In genomic region chr1:132899626-132900025, GRCm38 (mm10) we compare ENCODE assay signal across 27 mouse cellular contexts. TPM values are rescaled to one million over a fixed set of nuclear protein-coding genes. Genes with fewer than 3 reads are reported as not detected.
A peak's percentile ranks its signal among the peaks of the same experiment; 100 is the strongest.
DNase-seq lines count a peak whose midpoint lies in the region; ATAC-seq and TF ChIP-seq lines count a peak whose summit lies in the region.
"Had no signal": no experiment of that assay in that cellular context is flagged by ENCODE, and none has a peak within 500 bp of the region (broad histone marks: within the 10 kb centered on the region; RNA-seq: fewer than 3 reads in every experiment).

No protein-coding gene starts in this region.

- peaks cover 9% of the 10 kb centered on the region; the same call in 1 of the 2 replicates for H3K4me1 ChIP-seq in forebrain, postnatal 0 days (ENCODE audit: insufficient read depth)
- peaks cover 34% of the 10 kb centered on the region for H3K4me1 ChIP-seq in forebrain, embryonic 12.5 days
- peaks cover 42% of the 10 kb centered on the region for H3K4me1 ChIP-seq in midbrain, embryonic 13.5 days (replicated peaks)
- peaks cover 16% of the 10 kb centered on the region for H3K4me1 ChIP-seq in midbrain, embryonic 10.5 days
- H3K4me1 ChIP-seq in neural tube, embryonic 15.5 days: peaks cover 25% of the 10 kb centered on the region
- H3K4me1 ChIP-seq: embryonic facial prominence, embryonic 13.5 days; lung, embryonic 15.5 days had no signal

- H3K9me3 ChIP-seq in forebrain, postnatal 0 days (ENCODE audit: low read length): no peaks in the 10 kb centered on the region
- no peaks in the 10 kb centered on the region for H3K9me3 ChIP-seq in forebrain, embryonic 12.5 days
- H3K9me3 ChIP-seq in midbrain, embryonic 13.5 days: no peaks in the 10 kb centered on the region
- H3K9me3 ChIP-seq in midbrain, embryonic 10.5 days (replicated peaks): no peaks in the 10 kb centered on the region
- no peaks in the 10 kb centered on the region for H3K9me3 ChIP-seq in neural tube, embryonic 15.5 days (replicated peaks)
- H3K9me3 ChIP-seq: embryonic facial prominence, embryonic 13.5 days; limb, embryonic 13.5 days; lung, embryonic 15.5 days; midbrain, embryonic 12.5 days had no signal

- no peaks in the 10 kb centered on the region for H3K27me3 ChIP-seq in forebrain, postnatal 0 days (ENCODE audit: insufficient read depth, low read length)
- H3K27me3 ChIP-seq in forebrain, embryonic 12.5 days: no peaks in the 10 kb centered on the region
- no peaks in the 10 kb centered on the region for H3K27me3 ChIP-seq in midbrain, embryonic 13.5 days
- no peaks in the 10 kb centered on the region for H3K27me3 ChIP-seq in midbrain, embryonic 10.5 days (ENCODE audit: low read depth, poor library complexity, severe bottlenecking)
- no peaks in the 10 kb centered on the region for H3K27me3 ChIP-seq in neural tube, embryonic 15.5 days (replicated peaks)
- H3K27me3 ChIP-seq: lung, embryonic 15.5 days; midbrain, embryonic 12.5 days had no signal

- H3K4me3 ChIP-seq in forebrain, postnatal 0 days (ENCODE audit: low read depth, low read length): no peak overlapping the region
- H3K4me3 ChIP-seq in forebrain, embryonic 12.5 days (replicated peaks): no peak overlapping the region
- no peak overlapping the region for H3K4me3 ChIP-seq in midbrain, embryonic 13.5 days (replicated peaks)
- no peak overlapping the region for H3K4me3 ChIP-seq in midbrain, embryonic 10.5 days
- no peak overlapping the region for H3K4me3 ChIP-seq in neural tube, embryonic 15.5 days (replicated peaks)
- H3K4me3 ChIP-seq: embryonic facial prominence, embryonic 13.5 days; gastrocnemius, adult 2 months; left cerebral cortex, adult 2 months; limb, embryonic 13.5 days; lung, embryonic 15.5 days; midbrain, embryonic 12.5 days had no signal

- WGBS in forebrain, postnatal 0 days: 40% methylated on average over 7 of the region's 7 CpGs
- WGBS in forebrain, embryonic 12.5 days: 67% methylated on average over 7 of the region's 7 CpGs
- 80% methylated on average over 7 of the region's 7 CpGs for WGBS in midbrain, embryonic 13.5 days
- 90% methylated on average over 7 of the region's 7 CpGs for WGBS in midbrain, embryonic 10.5 days
- 62% methylated on average over 7 of the region's 7 CpGs for WGBS in neural tube, embryonic 15.5 days

- H3K9ac ChIP-seq in forebrain, postnatal 0 days: no peak overlapping the region
- no peak overlapping the region for H3K9ac ChIP-seq in forebrain, embryonic 12.5 days
- H3K9ac ChIP-seq in midbrain, embryonic 13.5 days (replicated peaks): no peak overlapping the region
- H3K9ac ChIP-seq in neural tube, embryonic 15.5 days (replicated peaks): no peak overlapping the region
- H3K9ac ChIP-seq: embryonic facial prominence, embryonic 13.5 days; limb, embryonic 13.5 days; lung, embryonic 15.5 days; midbrain, embryonic 12.5 days had no signal

- no peak overlapping the region for H3K4me2 ChIP-seq in forebrain, postnatal 0 days (ENCODE audit: low read depth)
- H3K4me2 ChIP-seq in forebrain, embryonic 12.5 days: no peak overlapping the region
- H3K4me2 ChIP-seq in midbrain, embryonic 13.5 days (replicated peaks): no peak overlapping the region
- no peak overlapping the region for H3K4me2 ChIP-seq in neural tube, embryonic 15.5 days
- H3K4me2 ChIP-seq: embryonic facial prominence, embryonic 13.5 days; heart, embryonic 11.5 days; limb, embryonic 13.5 days; liver, embryonic 11.5 days; lung, embryonic 15.5 days; midbrain, embryonic 12.5 days had no signal

- no peak overlapping the region for H3K27ac ChIP-seq in forebrain, postnatal 0 days (ENCODE audit: low read depth, low read length)
- no peak overlapping the region for H3K27ac ChIP-seq in forebrain, embryonic 12.5 days
- H3K27ac ChIP-seq in midbrain, embryonic 13.5 days: peak overlapping the region; percentile 12; the same call in 1 of the 2 replicates
- H3K27ac ChIP-seq in midbrain, embryonic 10.5 days (replicated peaks): no peak overlapping the region
- H3K27ac ChIP-seq in neural tube, embryonic 15.5 days (replicated peaks): 0 out of 2 replicates have a peak overlapping the region, but pooled peaks have one; percentile 33
- H3K27ac ChIP-seq: embryonic facial prominence, embryonic 13.5 days; gastrocnemius, adult 2 months; left cerebral cortex, adult 2 months; limb, embryonic 13.5 days; lung, embryonic 15.5 days; midbrain, embryonic 12.5 days had no signal

- TF ChIP-seq CTCF in forebrain, postnatal 0 days (IDR thresholded peaks at IDR 0.05; ENCODE audit: low read depth): no peak

- DNase-seq in forebrain, postnatal 0 days: no peak
- DNase-seq in midbrain, embryonic 10.5 days (ENCODE audit: low spot score): no peak
- DNase-seq in Muller cell, postnatal 12 days (ENCODE audit: inconsistent ontology term): peak; percentile 45
- DNase-seq in heart, postnatal 10 days: no peak
- DNase-seq: adrenal gland, adult 8-10 months; cerebellum, adult 11 months; gastrocnemius, adult 2 months; gastrocnemius, postnatal 36 days; heart, adult 18-20 months; heart, postnatal 4 days; kidney, postnatal 14 days; lung, postnatal 36 days; right cerebral cortex, postnatal 14 days; thymus, postnatal 4 days had no signal

- intact Hi-C loops in heart, postnatal 10 days (cut with DNase I): no loop called here

- H3K36me3 ChIP-seq in forebrain, postnatal 0 days (ENCODE audit: insufficient read depth): peaks cover 12% of the 10 kb centered on the region
- no peaks in the 10 kb centered on the region for H3K36me3 ChIP-seq in forebrain, embryonic 12.5 days (replicated peaks)
- H3K36me3 ChIP-seq in midbrain, embryonic 13.5 days: 0 out of 2 replicates have a peak, but pooled peaks cover 7% of the 10 kb centered on the region
- H3K36me3 ChIP-seq in midbrain, embryonic 10.5 days: no peaks in the 10 kb centered on the region
- 0 out of 2 replicates have a peak, but pooled peaks cover 4% of the 10 kb centered on the region for H3K36me3 ChIP-seq in neural tube, embryonic 15.5 days
- H3K36me3 ChIP-seq: embryonic facial prominence, embryonic 13.5 days; limb, embryonic 13.5 days; lung, embryonic 15.5 days; midbrain, embryonic 12.5 days had no signal

- 0 out of 2 replicates have a peak, but pooled peaks have one; percentile 28 for ATAC-seq in forebrain, postnatal 0 days
- ATAC-seq in forebrain, embryonic 12.5 days (ENCODE audit: low FRiP score): no peak
- no peak for ATAC-seq in midbrain, embryonic 13.5 days
- no peak for ATAC-seq in neural tube, embryonic 15.5 days (ENCODE audit: low FRiP score)
- ATAC-seq: CD4-positive, CD25-positive, alpha-beta regulatory T cell, adult 4 months; inflammation-experienced regulatory T-cells, adult 6 months had no signal

RNA-seq across cellular contexts. Expression of gene Lrrn2, which starts 19.6 kb away (rescaled TPM):
- 31.6 and 44.6 TPM in 2 replicates for total RNA-seq in forebrain, postnatal 0 days (2014; rRNA removed)
- 76.8 and 90.9 TPM in 2 replicates for polyA plus RNA-seq in forebrain, postnatal 0 days (2015; fragmentation: Nextera tagmentation; extraction: Ambion mirVana)
- polyA plus RNA-seq in forebrain, embryonic 12.5 days (2016; fragmentation: Nextera tagmentation; extraction: Ambion mirVana): 17.9 and 19.8 TPM in 2 replicates
- polyA plus RNA-seq in midbrain, embryonic 13.5 days (2015; fragmentation: Nextera tagmentation; extraction: Ambion mirVana): 29.8 and 30.3 TPM in 2 replicates
- polyA plus RNA-seq in midbrain, embryonic 10.5 days (2016; fragmentation: Nextera tagmentation; extraction: Ambion mirVana): 7.6 and 10.2 TPM in 2 replicates
- polyA plus RNA-seq in neural tube, embryonic 15.5 days (2015; fragmentation: Nextera tagmentation; extraction: Ambion mirVana): 40.5 and 45.9 TPM in 2 replicates
- 1 to 10 TPM; 4.7 to 6.0 TPM for total RNA-seq in heart, postnatal 10 days (2021)
- total RNA-seq: common myeloid progenitor, adult 5-6 weeks had no signal
- polyA plus RNA-seq: CD4-positive, CD25-positive, alpha-beta regulatory T cell, adult 4 months had no signal

Comparison
In these comparisons a context has a peak if more than half of its experiments do, and no peak if none do; other contexts are left out.
1. H3K27ac ChIP-seq: peak in midbrain, embryonic 13.5 days (single experiment) and neural tube, embryonic 15.5 days (single experiment); none in forebrain, postnatal 0 days (single experiment), forebrain, embryonic 12.5 days (single experiment) and midbrain, embryonic 10.5 days (single experiment).